Mouse (Mus musculus) retina, postnatal 7 days (tissue): ENCODE measurements at regions not wholly inside any gene's neighbourhood (a gene's known extent, or its start where the extent isn't known, plus 50 kb on each side); places are given as distances from the start of the nearest gene placed in this dataset.
A peak's percentile ranks its signal among the peaks of the same experiment; 100 is the strongest.

Experiments used
- DNase-seq: peaks from one replicate; pipeline ENCODE4 v3.0.0-alpha.2; 2012; ENCODE audit warnings: low read depth, low spot score

DNA sequence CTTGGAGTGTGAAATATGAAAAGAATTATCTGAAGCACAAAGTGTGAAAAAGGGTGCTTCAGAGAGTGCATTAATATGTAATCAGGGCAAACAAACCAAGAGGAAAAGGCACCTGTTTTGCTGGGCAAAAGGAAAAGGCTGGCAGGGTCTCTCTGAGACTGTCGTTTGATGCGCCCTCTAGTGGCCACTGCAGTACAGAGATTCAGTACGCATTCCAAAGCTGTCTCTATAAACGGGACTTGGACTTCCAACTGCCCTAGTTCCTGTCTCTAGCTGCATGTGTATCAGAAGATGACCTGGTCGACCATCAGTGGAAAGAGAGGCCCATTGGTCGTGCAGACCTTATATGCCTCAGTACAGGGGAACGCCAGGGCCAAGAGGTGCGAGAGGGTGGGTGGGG is 58.7 kb upstream of the D16Ertd472e start:
- peak; percentile 47 for DNase-seq

DNA sequence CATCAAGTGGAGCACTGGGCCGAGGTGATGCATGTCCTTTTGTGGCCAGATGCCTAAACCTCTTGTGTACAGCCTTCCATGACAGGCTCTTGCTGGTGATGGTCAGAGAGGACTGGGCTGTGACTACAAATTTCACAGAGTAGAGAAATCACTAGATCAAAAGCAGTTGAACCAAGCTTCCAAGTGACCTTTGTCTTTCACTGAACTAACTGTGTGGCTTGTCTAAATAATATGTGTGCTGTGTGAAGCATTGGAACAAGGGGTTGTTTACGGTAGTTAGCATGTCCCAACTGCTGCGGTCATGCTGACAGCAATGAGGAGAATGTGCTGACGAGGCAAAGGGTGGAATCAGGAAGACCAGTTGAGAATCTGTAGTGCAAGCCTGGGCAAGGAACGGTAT is 55.3 kb upstream of the D16Ertd472e start:
- DNase-seq: no peak

GRCm38 (mm10) chr16:78626803-78627202 is 50.3 kb upstream of the D16Ertd472e start:
- DNase-seq: no peak
